Mouse (Mus musculus): ENCODE results near the gene Rnase1.

DNA sequence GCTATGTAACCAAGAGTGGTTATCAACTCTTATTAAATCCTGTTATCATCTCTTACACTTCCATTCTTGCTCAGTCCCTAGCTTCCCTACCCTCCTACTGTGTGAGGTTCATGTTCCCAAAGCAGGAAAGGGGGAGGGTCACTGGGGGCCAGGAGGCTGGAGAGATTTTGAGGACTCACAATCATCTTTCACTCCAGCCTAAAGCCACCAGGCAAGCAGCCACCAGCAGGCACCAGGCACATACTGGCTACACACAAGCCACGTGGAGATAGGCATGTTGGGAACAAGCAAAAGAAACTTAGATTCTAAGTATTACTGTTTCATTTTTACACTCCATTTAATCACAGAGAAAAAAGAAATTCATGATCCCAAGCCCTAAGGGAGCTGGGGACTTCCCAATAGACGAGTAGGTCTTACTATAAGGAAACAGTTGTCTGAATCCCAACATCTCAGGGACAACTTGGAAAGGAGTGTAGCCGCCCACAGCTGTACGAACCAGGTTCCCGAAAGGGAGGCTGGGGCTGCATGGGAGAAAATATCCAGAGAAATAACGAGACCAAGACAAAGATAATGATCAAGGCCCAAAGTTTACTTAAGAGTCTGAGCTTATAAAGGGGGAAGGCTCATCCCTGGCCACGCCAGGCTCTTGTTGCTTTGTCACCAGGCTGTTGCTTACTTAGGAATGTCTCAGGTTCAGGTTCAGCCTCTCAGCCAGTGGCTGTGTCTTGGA, 15.3 kb downstream of the Rnase1 start:
- TF ChIP-seq CTCF (IDR thresholded peaks at IDR 0.05; ENCODE audit: control insufficient read depth, insufficient read depth, low read length) (no peak), POLR2A (IDR thresholded peaks at IDR 0.05; ENCODE audit: borderline replicate concordance, control insufficient read depth, low read depth, low read length) (no peak)
